Mouse (Mus musculus): ENCODE measurements at regions not wholly inside any gene's neighbourhood (a gene's known extent, or its start where the extent isn't known, plus 50 kb on each side); places are given as distances from the start of the nearest gene placed in this dataset.
"Not testable (repeated sequence)": the region's sequence is repeated elsewhere in the genome, so short reads cannot be mapped to it uniquely, and the experiment has no call there.

GRCm38 (mm10) chr13:5920422-5920821 lies 59.1 kb downstream of the Klf6 start:
- no peak for DNase-seq

DNA sequence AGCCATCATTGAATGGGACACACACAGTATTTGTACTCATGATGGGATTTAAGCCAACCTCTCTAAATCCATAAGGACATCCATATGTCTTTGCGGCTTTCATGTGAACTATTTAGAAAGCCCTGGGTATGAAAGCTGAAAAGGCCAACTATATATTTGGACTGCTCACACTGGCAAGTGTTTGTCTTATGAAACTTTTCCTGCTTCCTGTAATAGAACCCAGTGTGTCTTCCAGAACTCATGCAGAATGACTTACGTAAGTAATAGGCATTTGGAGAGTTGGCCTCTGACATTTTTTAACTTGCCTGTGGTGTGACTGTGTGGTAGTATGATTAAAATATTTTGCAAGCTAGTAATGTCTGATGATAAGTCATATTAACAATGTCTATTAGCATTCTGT lies 70.2 kb downstream of the Klf6 start:
- no peak for DNase-seq

GRCm38 (mm10) chr13:5937436-5937835 lies 76.2 kb downstream of the Klf6 start:
- peak; percentile 11 for DNase-seq

DNA sequence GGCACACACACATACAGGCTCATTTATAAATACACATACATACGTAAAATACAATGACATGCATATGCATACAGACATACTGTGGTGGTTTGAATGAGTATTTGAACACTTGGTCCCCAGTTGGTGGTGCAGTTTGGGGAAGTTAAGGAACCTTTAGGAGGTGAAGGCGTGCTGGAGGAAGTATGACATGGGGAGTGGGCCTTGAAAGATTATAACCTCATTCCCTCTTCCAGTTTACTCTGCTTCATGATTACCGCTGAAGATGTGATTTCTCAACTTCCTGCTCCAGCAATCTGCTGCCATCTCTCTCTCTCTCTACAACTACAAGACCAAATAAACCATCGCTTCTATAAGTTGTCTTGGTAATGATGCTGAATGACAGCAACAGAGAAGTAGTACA lies 76.7 kb downstream of the Klf6 start:
- no peak for DNase-seq

- DNase-seq = no peak
Observed at GRCm38 (mm10) chr13:5939368-5939767, 78.1 kb downstream of the Klf6 start.

DNA sequence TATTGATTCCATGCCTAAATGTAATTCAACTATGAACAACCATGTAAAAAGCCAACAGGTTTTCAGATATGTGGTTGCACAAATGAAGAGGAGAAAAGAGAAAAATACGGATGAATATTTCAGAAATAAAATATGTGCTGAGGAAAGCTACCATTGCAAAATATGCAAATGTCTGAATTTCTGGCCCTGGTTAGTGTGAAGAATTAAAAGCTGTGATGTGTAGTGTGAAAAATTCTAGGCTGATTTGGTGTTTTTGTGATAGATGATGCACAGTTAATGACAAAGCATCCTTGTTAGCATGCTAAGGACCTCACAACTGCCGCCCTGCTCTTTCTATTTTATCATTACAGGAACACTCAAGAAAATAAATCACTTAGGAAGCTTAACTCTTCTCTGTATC lies 91.6 kb downstream of the Klf6 start:
- DNase-seq = no peak

GRCm38 (mm10) chr13:5955121-5955520 lies 93.8 kb downstream of the Klf6 start:
- not testable (repeated sequence) for DNase-seq

DNA sequence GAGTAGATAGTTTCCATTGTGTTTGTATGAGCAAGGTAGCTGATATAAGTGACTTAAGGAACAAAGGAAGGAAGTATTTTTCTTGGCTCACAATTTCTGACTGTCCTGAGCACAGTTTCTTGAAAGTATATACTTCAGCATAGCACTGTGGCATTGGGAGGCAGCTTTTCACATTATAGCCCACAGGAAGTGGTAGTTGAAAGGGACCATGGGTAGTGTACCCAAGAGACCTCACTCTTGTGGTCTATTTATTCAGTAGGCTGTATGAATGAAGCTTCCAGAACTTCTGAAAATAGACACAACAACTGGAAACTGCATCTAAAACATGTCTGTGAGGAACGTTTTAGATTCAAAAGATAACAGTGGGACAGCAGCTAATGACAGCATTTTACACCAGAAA lies 94.9 kb downstream of the Klf6 start:
- no peak for DNase-seq

DNA sequence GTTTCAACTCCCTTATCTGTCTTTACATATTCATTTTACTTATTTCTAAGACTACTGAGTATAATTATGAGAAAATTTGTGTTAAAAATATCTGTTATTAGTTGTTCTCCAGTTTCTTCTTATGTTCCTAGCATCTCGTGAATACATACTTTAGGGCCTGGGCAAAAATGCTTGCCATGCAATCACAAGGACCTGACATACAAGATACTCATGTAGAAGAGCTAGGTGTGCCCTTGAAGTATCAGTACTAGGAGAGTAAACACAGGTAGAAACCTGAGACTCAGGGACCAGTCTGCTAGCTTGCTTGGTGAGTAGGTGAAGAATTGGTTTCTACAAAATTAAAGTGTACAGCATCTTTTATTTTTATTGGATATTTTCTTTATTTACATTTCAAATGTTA lies 101.7 kb downstream of the Klf6 start:
- no peak for DNase-seq

- no peak for DNase-seq
Observed at GRCm38 (mm10) chr13:5964626-5965025, 103.3 kb downstream of the Klf6 start.

GRCm38 (mm10) chr13:5978615-5979014 lies 117.3 kb downstream of the Klf6 start:
- DNase-seq = no peak

DNA sequence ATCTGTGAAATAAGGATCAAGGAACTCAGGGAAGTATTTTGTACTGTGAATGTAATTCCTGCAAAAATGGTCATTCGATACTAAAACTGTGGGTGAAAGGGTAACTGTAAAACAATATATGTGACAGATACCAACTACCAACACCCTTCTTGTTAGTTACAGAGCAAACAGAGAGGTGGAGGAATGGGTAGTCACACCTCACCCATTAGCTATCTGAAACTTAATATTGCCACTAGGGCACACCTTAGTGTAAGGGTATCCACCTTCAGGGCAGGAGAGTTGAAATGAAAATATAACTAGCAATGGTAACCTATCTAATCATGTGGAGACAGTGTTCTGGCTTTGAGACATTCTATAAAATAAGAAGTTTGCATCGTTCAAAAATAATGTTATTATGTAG lies 126.2 kb downstream of the Klf6 start:
- DNase-seq = no peak

DNA sequence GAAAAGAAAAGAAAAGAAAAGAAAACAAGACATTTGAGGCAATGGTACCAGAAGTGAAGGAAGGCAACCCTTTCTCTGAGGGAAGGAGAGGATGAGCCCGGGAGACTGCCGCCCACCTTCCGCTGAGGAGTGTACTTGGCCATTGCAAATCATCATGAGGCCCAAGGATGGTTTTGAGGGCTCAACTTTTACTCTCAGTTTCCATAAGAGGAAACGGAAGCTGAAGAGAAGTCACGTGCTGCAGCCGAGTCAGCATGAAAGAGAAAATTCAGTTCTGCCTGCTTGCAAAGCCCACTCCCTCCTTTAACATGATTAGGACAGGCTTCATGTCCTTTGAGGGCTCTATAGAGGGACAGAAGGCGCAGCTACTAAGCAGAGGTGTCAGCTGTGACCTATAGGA lies 127.1 kb downstream of the Klf6 start:
- no peak for DNase-seq

DNA sequence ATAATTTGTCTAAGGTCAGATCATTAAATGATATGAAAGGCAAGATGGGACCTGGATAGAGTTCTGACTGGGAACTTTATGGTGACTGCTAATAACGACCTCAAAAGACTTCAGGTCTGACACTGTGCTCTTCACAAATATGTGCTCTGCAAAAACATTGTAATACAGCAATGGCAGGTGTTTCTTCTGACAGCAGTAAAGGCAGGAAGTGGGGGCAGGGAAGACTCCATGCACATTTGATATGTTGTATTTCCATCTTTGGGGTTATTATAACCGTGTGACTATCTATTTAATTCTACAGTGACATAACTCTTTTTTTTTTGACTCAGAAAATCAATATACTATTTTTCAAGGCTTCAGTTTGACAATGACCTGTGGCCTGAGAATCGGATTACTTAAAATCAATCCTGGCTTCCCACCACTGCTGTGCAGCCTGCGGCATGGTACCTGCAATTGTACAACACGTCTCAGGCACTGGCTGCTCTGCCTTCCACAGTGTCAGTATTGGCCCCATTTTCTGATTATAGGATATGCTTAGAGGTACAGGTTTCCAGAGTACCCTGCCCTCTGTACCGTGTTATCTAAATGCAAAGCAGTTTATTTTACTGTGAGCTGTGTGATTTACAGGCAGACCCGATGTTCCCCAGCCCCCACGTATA lies 139.4 kb downstream of the Klf6 start:
- no peak for DNase-seq

DNA sequence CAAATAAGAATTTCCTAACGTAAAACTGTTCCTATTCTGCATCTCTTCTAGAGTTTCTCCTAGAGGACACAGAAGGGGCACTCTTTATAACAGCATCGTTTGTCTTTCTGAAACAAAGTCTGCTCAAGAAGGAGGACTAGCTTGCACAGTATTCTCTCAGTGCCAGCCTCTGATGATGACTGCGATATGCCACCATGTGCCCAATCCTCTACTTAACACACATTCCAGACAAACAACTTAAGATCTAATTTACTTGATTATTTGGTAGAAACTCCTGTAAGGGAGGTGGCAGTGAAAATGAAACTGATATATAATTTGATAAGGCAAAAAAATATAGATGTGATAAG lies 139.9 kb downstream of the Klf6 start:
- DNase-seq = no peak

- DNase-seq = no peak
Observed at GRCm38 (mm10) chr13:6005901-6006300, 144.6 kb downstream of the Klf6 start.

GRCm38 (mm10) chr13:6009671-6010070 lies 148.4 kb downstream of the Klf6 start:
- DNase-seq = no peak

- DNase-seq = no peak
Observed at GRCm38 (mm10) chr13:6027207-6027606, 165.9 kb downstream of the Klf6 start.

DNA sequence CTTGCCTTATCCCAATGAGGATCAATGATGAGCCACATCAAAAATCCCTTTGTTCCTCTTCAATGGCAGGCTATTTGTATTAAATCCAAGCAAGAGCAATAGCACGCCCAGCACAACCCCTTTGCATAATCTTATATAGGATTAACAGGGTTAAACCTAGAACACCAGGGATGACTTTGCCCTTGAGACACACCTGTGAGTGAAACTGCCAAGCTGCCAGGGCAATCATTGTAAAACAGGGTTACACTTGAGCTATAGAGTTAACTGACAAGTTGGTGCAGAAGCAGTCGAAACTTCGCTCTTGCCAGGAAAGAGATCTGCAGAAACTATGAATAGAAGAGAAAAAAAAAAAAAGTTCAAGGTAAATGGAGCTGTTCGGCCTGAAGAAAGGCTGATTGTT lies 167.6 kb downstream of the Klf6 start:
- no peak for DNase-seq

- DNase-seq = no peak
Observed at GRCm38 (mm10) chr13:6029461-6029860, 168.2 kb downstream of the Klf6 start.

DNA sequence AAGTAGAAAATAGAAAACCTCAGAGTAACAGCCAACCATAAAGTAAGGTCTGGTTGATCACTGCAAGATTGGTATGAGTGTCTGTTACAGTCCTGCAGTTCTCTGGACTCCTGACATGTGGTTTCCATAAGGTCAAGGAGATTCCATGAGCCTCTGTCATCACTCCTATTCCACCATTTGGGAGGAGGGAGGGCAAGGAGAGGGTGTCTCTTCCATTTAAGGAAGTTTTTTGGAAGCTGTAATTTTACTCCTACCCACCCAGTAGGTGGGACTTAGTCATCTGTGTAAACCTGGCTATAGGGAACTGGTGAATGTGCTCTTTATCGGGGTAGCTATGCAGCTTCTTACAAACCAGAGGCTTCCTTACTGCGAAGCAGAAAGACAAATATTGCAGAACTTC lies 168.8 kb downstream of the Klf6 start:
- peak; percentile 17 for DNase-seq

DNA sequence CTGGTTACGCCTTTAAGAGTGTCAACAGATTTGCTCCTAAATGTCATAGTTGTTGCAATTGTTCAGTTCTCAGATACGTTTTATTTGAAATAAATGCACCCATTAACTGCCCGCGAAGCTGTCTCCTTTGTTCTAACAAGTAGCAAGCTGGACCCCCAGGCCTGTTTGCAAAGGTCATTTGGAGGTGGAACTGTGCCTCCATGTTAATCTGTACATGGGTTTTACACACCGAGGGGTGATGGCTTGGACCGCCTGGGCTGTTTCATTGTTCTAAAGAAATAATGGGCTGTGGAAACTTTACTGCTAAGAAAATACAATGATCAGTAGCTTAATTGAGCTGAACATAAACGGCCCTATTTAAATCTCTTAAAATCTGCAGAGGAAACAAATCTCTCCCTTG lies 178.8 kb downstream of the Klf6 start:
- no peak for DNase-seq

- DNase-seq = no peak
Observed at GRCm38 (mm10) chr13:6040663-6041062, 179.4 kb downstream of the Klf6 start.

GRCm38 (mm10) chr13:6042495-6042894 lies 181.2 kb downstream of the Klf6 start:
- DNase-seq = no peak

GRCm38 (mm10) chr13:6059515-6060228 lies 198.4 kb downstream of the Klf6 start:
- peak; percentile 31 for DNase-seq
